Mouse (Mus musculus) forebrain, embryonic 10.5 days (tissue): Measurements from ENCODE around the gene Tlr9. TPM values are rescaled to one million over a fixed set of nuclear protein-coding genes. Genes with fewer than 3 reads are reported as not detected.

Experiments used
- DNase-seq: peaks from one replicate; pipeline ENCODE4 v3.0.0-alpha.2; 2017; ENCODE audit warnings: low spot score; ENCODE audit errors: extremely low spot score
- H3K27ac ChIP-seq: fragments of 300-500 bp; sonication (generic); 2 replicates; pipeline ENCODE4 v1.5.1; 2016; ENCODE audit warnings: mild to moderate bottlenecking
- H3K27me3 ChIP-seq: fragments of 300-500 bp; sonication (generic); 2 replicates; pipeline ENCODE4 v1.6.1; 2016; ENCODE audit warnings: mild to moderate bottlenecking; ENCODE audit not compliant: poor library complexity, severe bottlenecking
- H3K36me3 ChIP-seq: fragments of 300-500 bp; sonication (generic); replicated peaks from 2 replicates; pipeline ENCODE4 v1.6.1; 2016; ENCODE audit warnings: mild to moderate bottlenecking, moderate library complexity
- H3K4me1 ChIP-seq: fragments of 300-500 bp; sonication (generic); 2 replicates; pipeline ENCODE4 v1.6.1; 2016
- H3K4me3 ChIP-seq: fragments of 300-500 bp; sonication (generic); 2 replicates; pipeline ENCODE4 v1.5.1; 2016; ENCODE audit warnings: mild to moderate bottlenecking, moderate library complexity
- H3K9me3 ChIP-seq: fragments of 300-500 bp; sonication (generic); 2 replicates; pipeline ENCODE4 v1.6.1; 2016; ENCODE audit warnings: mild to moderate bottlenecking, moderate library complexity
- WGBS: fragments of 180-500 bp; shearing (Covaris S2); methylation state at CpG from one replicate; pipeline ENCODE4 v1.1.7; 2016; 5-methylcytosine and 5-hydroxymethylcytosine counted together
- polyA plus RNA-seq: library from polyadenylated mRNA; unstranded; fragments of >200 nt; fragmentation: Nextera tagmentation; extraction: Ambion mirVana; gene quantifications from 2 replicates; pipeline ENCODE4 v1.2.1, GENCODE M21; 2016

Tlr9 gene
- polyA plus RNA-seq: 0.04 TPM in 1 of 2 replicates, not detected in the other

DNA sequence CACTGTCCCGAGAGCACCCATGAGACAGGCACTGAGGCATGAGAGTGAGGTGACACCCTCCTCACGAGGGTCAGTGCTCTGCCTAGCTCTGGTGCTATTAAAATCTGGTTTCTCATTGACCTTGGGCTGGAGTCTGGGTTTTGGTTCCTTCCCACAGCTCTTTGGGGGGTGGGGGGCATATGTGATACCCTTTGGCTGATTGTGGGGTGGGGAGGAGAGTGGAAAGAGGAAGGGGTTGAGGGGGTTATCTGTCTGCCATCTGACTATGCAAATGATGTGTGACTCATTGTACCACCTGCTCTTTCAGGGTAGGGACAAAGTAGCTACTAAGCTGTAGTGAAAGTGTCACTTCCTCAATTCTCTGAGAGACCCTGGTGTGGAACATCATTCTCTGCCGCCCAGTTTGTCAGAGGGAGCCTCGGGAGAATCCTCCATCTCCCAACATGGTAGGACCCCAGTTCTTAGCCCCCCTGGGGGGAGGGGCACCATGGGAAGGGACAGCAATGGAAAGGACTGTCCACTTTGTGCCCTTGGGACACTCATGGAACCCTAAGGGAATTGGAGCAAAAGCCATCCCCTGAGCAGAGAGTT lies at the start of gene Tlr9:
Tlr9 (plus strand) TSS at position 338 of the 591 bp plus-strand sequence.
- no peaks in the 10 kb centered on the region for H3K9me3 ChIP-seq
- H3K36me3 ChIP-seq: no peaks in the 10 kb centered on the region
- H3K4me3 ChIP-seq: no peak within 1 kb of the TSS
- H3K27me3 ChIP-seq: peaks cover 43% of the 10 kb centered on the region
- DNase-seq: no peak
- 76% methylated on average over 4 of the region's 4 CpGs for WGBS
- peaks cover 16% of the 10 kb centered on the region for H3K4me1 ChIP-seq
- H3K27ac ChIP-seq: no peak within 1 kb of the TSS

GRCm38 (mm10) chr9:106173363-106173762 lies 49.0 kb upstream of the Tlr9 start:
- H3K27me3 ChIP-seq: peaks cover 9% of the 10 kb centered on the region
- H3K4me3 ChIP-seq: peak overlapping the region; percentile 94
- H3K4me1 ChIP-seq: peaks cover 41% of the 10 kb centered on the region
- 81% methylated on average over 2 of the region's 2 CpGs for WGBS
- no peak for DNase-seq
- no peak overlapping the region for H3K27ac ChIP-seq
- peaks cover 50% of the 10 kb centered on the region for H3K36me3 ChIP-seq
- no peaks in the 10 kb centered on the region for H3K9me3 ChIP-seq

GRCm38 (mm10) chr9:106175552-106176200 lies 46.7 kb upstream of the Tlr9 start:
- H3K4me3 ChIP-seq: no peak overlapping the region

DNA sequence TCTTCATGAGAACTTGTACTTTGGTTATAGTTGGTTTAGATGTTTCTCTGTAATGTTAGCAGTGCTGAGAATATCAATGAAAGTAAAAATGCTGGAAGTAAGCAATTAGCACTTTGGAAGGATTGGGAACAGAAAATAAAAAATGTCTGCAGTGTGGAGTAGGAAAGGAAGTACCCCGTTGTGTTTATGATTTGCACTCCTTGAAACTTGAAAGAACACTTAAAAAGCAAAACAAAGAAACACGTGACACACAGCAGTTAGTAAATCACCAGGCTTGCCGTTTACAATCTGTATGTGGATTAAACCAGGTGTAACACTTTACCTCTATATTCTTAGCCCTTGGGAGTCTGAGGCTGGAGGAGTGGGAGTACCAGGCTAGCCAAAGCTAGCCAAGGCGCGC lies 45.6 kb upstream of the Tlr9 start:
- H3K9me3 ChIP-seq: no peaks in the 10 kb centered on the region
- H3K27me3 ChIP-seq: no peaks in the 10 kb centered on the region
- peaks cover 33% of the 10 kb centered on the region for H3K4me1 ChIP-seq
- WGBS: 93% methylated on average over 5 of the region's 5 CpGs
- DNase-seq: no peak
- peaks cover 84% of the 10 kb centered on the region for H3K36me3 ChIP-seq
- H3K27ac ChIP-seq: no peak overlapping the region
- H3K4me3 ChIP-seq: no peak overlapping the region

More at GRCm38 (mm10) chr9:106175552-106176200, 46.7 kb upstream of the Tlr9 start:
- 91% methylated on average over 3 of the region's 3 CpGs for WGBS
- peaks cover 33% of the 10 kb centered on the region for H3K4me1 ChIP-seq
- H3K36me3 ChIP-seq: peaks cover 73% of the 10 kb centered on the region
- H3K27me3 ChIP-seq: no peaks in the 10 kb centered on the region
- no peak overlapping the region for H3K27ac ChIP-seq
- DNase-seq: no peak
- H3K9me3 ChIP-seq: no peaks in the 10 kb centered on the region

- Histone ChIP-seq H3K27me3 (no peaks in the 10 kb centered on the region), H3K36me3 (peaks cover 93% of the 10 kb centered on the region), H3K4me3 (no peak overlapping the region), H3K4me1 (peaks cover 26% of the 10 kb centered on the region), H3K27ac (no peak overlapping the region), H3K9me3 (no peaks in the 10 kb centered on the region)
- no peak for DNase-seq
- 94% methylated on average over 6 of the region's 6 CpGs for WGBS
These were observed 44.6 kb upstream of the Tlr9 start for GRCm38 (mm10) chr9:106177799-106178198.

DNA sequence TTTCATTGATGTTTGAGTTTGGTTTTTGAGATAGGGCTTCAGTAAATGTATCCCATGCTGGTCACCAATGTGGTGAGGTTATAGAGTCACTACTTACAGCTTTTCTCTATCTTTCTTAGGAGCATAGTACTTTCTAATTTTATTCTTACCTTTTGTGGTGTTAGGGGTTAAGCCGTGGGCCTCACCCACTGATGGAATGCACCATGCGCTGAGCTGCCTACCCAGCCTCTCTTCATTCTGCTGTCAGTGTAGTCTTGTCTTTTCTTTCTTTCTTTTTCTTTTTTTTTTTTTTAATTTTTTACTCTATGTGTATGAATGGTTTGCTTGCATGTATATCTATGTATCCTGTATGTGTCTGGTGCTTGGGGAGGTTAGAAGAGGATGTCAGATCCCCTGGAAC lies 42.9 kb upstream of the Tlr9 start:
- 98% methylated on average over 2 of the region's 2 CpGs for WGBS
- H3K36me3 ChIP-seq: peaks cover 97% of the 10 kb centered on the region
- no peak for DNase-seq
- peaks cover 9% of the 10 kb centered on the region; the same call in 1 of the 2 replicates for H3K4me1 ChIP-seq
- no peak overlapping the region for H3K4me3 ChIP-seq
- no peaks in the 10 kb centered on the region for H3K9me3 ChIP-seq
- H3K27ac ChIP-seq: no peak overlapping the region
- H3K27me3 ChIP-seq: no peaks in the 10 kb centered on the region

GRCm38 (mm10) chr9:106179964-106180363 lies 42.4 kb upstream of the Tlr9 start:
- no peak overlapping the region for H3K27ac ChIP-seq
- 96% methylated on average over 3 of the region's 3 CpGs for WGBS
- H3K4me1 ChIP-seq: peaks cover 4% of the 10 kb centered on the region; the same call in 1 of the 2 replicates
- H3K9me3 ChIP-seq: no peaks in the 10 kb centered on the region
- H3K27me3 ChIP-seq: no peaks in the 10 kb centered on the region
- no peak for DNase-seq
- peaks cover 98% of the 10 kb centered on the region for H3K36me3 ChIP-seq
- no peak overlapping the region for H3K4me3 ChIP-seq

GRCm38 (mm10) chr9:106182146-106182545 lies 40.3 kb upstream of the Tlr9 start:
- H3K4me1 ChIP-seq: no peaks in the 10 kb centered on the region
- H3K27ac ChIP-seq: no peak overlapping the region
- DNase-seq: no peak
- H3K36me3 ChIP-seq: peaks cover 100% of the 10 kb centered on the region
- no peaks in the 10 kb centered on the region for H3K27me3 ChIP-seq
- WGBS: 96% methylated on average over 4 of the region's 4 CpGs
- no peak overlapping the region for H3K4me3 ChIP-seq
- no peaks in the 10 kb centered on the region for H3K9me3 ChIP-seq

GRCm38 (mm10) chr9:106183996-106184395 lies 38.4 kb upstream of the Tlr9 start:
- no peaks in the 10 kb centered on the region for H3K4me1 ChIP-seq
- WGBS: 95% methylated on average over 5 of the region's 5 CpGs
- H3K4me3 ChIP-seq: no peak overlapping the region
- no peaks in the 10 kb centered on the region for H3K27me3 ChIP-seq
- no peaks in the 10 kb centered on the region for H3K9me3 ChIP-seq
- no peak overlapping the region for H3K27ac ChIP-seq
- DNase-seq: no peak
- peaks cover 100% of the 10 kb centered on the region for H3K36me3 ChIP-seq

DNA sequence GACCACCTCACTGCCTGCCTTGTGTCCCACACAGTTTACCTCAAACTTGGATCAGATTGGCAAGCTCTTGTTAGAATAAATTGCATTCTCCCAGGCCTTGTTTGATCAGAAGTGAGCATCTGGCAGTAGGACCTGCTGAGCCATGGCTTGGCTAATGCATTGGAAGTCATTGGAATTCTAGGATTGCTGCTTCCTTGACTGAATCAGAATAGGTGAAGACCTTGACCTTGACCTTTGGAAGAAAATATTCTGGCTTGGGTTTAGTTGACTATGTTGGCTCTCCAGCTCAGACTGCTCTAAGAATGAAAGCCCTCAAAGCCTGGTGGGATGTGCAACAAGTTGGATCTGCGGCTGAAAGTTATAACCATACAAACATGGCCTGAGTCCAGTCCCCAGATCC lies 31.0 kb upstream of the Tlr9 start:
- peaks cover 98% of the 10 kb centered on the region for H3K36me3 ChIP-seq

DNA sequence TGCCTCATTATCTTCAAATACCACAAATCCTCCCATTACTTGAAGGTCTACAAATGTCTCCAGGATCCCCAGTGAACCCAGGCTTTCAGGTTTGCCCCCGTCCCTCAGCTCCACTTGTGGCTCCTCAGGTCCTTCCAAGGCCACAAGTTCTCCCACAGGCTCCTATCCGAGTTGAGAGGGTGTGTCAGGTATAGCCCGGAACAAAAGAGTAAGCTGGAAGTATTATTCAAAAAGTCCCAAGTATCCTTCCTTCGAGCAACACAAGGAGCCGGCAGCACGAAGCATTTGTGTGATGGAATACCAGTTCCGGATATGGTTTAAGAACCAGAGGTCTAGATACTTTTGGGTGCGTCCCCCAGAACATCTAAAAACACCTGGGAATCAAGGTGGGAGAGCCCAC lies 30.4 kb upstream of the Tlr9 start:
- H3K27me3 ChIP-seq: no peaks in the 10 kb centered on the region
- H3K36me3 ChIP-seq: peaks cover 98% of the 10 kb centered on the region
- DNase-seq: no peak
- no peaks in the 10 kb centered on the region for H3K9me3 ChIP-seq
- 0 out of 2 replicates have a peak, but pooled peaks cover 7% of the 10 kb centered on the region for H3K4me1 ChIP-seq
- 92% methylated on average over 8 of the region's 8 CpGs for WGBS
- H3K27ac ChIP-seq: no peak overlapping the region
- H3K4me3 ChIP-seq: no peak overlapping the region

More for the DNA sequence above, 31.0 kb upstream of the Tlr9 start:
- Histone ChIP-seq H3K27me3 (no peaks in the 10 kb centered on the region), H3K9me3 (no peaks in the 10 kb centered on the region), H3K27ac (no peak overlapping the region), H3K4me3 (no peak overlapping the region), H3K4me1 (0 out of 2 replicates have a peak, but pooled peaks cover 6% of the 10 kb centered on the region)
- WGBS: 97% methylated on average over 1 of the region's 1 CpGs
- no peak for DNase-seq

DNA sequence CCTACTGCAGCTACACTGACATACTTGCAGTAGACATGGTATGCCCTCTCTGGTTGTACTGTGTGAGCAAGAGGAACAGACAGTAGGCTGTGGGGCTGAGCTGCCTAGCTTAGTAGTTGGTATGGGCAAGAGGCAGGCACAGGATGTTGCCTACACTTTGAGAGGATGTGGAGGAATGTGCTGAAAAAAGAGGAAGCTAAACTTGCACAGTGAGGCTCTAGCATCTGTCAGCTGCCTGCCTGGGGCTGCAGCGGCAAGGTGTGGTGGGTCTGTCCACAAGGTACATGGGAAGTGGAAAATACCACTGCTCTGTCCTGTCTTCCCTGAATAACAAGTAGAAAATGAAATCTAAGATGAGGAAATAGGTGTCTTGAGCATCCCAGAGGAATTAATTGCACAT lies 29.4 kb upstream of the Tlr9 start:
- Histone ChIP-seq H3K36me3 (peaks cover 96% of the 10 kb centered on the region), H3K4me3 (no peak overlapping the region), H3K9me3 (no peaks in the 10 kb centered on the region), H3K4me1 (peaks cover 16% of the 10 kb centered on the region), H3K27me3 (no peaks in the 10 kb centered on the region), H3K27ac (no peak overlapping the region)
- no peak for DNase-seq
- WGBS: 89% methylated on average over 1 of the region's 1 CpGs
